Mouse (Mus musculus): ENCODE results near the gene Plppr1. TPM values are rescaled to one million over a fixed set of nuclear protein-coding genes. Genes with fewer than 3 reads are reported as not detected.

Gene Plppr1
- polyA plus RNA-seq, 1 experiment: not detected

- no peaks in the 10 kb centered on the region for H3K79me2 ChIP-seq (ENCODE audit: control insufficient read depth, insufficient read depth)
- H3K36me3 ChIP-seq (ENCODE audit: control insufficient read depth, insufficient read depth): no peaks in the 10 kb centered on the region
- H3K4me3 ChIP-seq: no peak overlapping the region
- no peak overlapping the region for H3ac ChIP-seq (ENCODE audit: control insufficient read depth, insufficient read length)
- no peak overlapping the region for H3K4me2 ChIP-seq (ENCODE audit: low read depth)
- TF ChIP-seq MYOG (IDR thresholded peaks at IDR 0.05; ENCODE audit: control insufficient read depth in 1 of 3, insufficient read depth in 1 of 3, insufficient read length in 2 of 3, low read depth in 2 of 3) (no peak), E2F4 (IDR thresholded peaks at IDR 0.05; ENCODE audit: insufficient read depth) (no peak), MAX (IDR thresholded peaks at IDR 0.05; ENCODE audit: low read depth) (no peak), POLR2AphosphoS2 (IDR thresholded peaks at IDR 0.05; ENCODE audit: insufficient read length, low read depth) (no peak), SRF (IDR thresholded peaks at IDR 0.05; ENCODE audit: control insufficient read depth, insufficient read length, low read depth) (no peak), POLR2A (IDR thresholded peaks at IDR 0.05; ENCODE audit: insufficient read length, low read depth) (no peak), USF1 (IDR thresholded peaks at IDR 0.05; ENCODE audit: low read depth) (no peak), REST (IDR thresholded peaks at IDR 0.05; ENCODE audit: insufficient read depth, insufficient read length) (no peak), TCF12 (IDR thresholded peaks at IDR 0.05; ENCODE audit: insufficient read depth, poor library complexity, severe bottlenecking) (no peak), MYOD1 (IDR thresholded peaks at IDR 0.05; ENCODE audit: control insufficient read depth in 1 of 3, insufficient read length in 2 of 3, low read depth in 2 of 3) (no peak)
- H3K27me3 ChIP-seq (ENCODE audit: control insufficient read depth, insufficient read depth, insufficient read length): no peaks in the 10 kb centered on the region
These were observed 119.0 kb downstream of the Plppr1 start for GRCm38 (mm10) chr4:49178101-49178500.

GRCm38 (mm10) chr4:49178891-49179290 is 119.8 kb downstream of the Plppr1 start:
- TF ChIP-seq TCF3 (IDR thresholded peaks at IDR 0.05; ENCODE audit: insufficient read length, low read depth): no peak
- TF ChIP-seq E2F4 (IDR thresholded peaks at IDR 0.05; ENCODE audit: insufficient read depth): no peak
- TF ChIP-seq REST (IDR thresholded peaks at IDR 0.05; ENCODE audit: insufficient read depth, insufficient read length): no peak
- no peak for TF ChIP-seq CEBPB (IDR thresholded peaks at IDR 0.05; ENCODE audit: insufficient read depth, poor library complexity, severe bottlenecking)
- TF ChIP-seq POLR2AphosphoS2 (IDR thresholded peaks at IDR 0.05; ENCODE audit: insufficient read length, low read depth): no peak
- TF ChIP-seq MYOG (IDR thresholded peaks at IDR 0.05; ENCODE audit: control insufficient read depth in 1 of 3, insufficient read depth in 1 of 3, insufficient read length in 2 of 3, low read depth in 2 of 3): no peak
- no peak for TF ChIP-seq MAX (IDR thresholded peaks at IDR 0.05; ENCODE audit: low read depth)
- no peak for TF ChIP-seq POLR2A (IDR thresholded peaks at IDR 0.05; ENCODE audit: insufficient read length, low read depth)
- no peak for TF ChIP-seq MYOD1 (IDR thresholded peaks at IDR 0.05; ENCODE audit: control insufficient read depth in 1 of 3, insufficient read length in 2 of 3, low read depth in 2 of 3)
- TF ChIP-seq USF1 (IDR thresholded peaks at IDR 0.05; ENCODE audit: low read depth): no peak
- TF ChIP-seq SRF (IDR thresholded peaks at IDR 0.05; ENCODE audit: control insufficient read depth, insufficient read length, low read depth): no peak
- no peak for TF ChIP-seq TCF12 (IDR thresholded peaks at IDR 0.05; ENCODE audit: insufficient read depth, poor library complexity, severe bottlenecking)
- H3ac ChIP-seq (ENCODE audit: control insufficient read depth, insufficient read length): no peak overlapping the region
- no peak overlapping the region for H3K4me2 ChIP-seq (ENCODE audit: low read depth)
- no peaks in the 10 kb centered on the region for H3K36me3 ChIP-seq (ENCODE audit: control insufficient read depth, insufficient read depth)
- H3K79me2 ChIP-seq (ENCODE audit: control insufficient read depth, insufficient read depth): no peaks in the 10 kb centered on the region
- H3K27me3 ChIP-seq (ENCODE audit: control insufficient read depth, insufficient read depth, insufficient read length): no peaks in the 10 kb centered on the region
- H3K4me3 ChIP-seq: no peak overlapping the region

DNA sequence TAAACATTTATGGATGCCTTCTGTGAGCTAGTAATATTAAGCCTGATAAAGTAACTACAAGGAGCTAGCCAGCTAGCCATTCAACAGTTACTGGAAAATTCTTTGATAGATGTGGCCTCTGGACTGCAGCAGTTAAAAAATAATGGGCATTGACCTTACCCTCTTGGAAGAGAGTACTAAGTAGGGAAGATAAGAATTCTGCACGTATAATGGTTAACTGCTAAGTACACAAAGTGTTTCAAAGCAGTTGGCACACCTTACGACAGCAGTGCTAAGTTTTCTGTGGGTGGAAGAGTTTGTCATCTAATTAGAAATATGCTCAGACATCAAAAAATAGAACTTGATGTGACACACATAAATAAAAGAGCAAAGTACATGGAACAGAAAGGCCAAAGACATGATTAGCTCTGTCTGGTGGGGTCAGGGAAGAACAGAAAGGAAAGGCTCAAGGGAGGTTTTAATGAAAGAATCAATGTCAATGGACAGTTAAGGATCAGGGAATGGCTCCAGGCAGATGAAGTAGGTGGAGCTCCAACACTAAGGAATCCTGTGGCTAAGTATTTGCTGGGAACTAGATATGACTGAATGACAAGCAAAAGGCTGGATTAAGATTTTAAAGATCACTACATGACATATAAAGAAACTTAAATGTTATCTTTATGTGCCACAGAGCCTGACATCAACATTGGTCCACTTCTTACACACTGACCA is 120.6 kb downstream of the Plppr1 start:
- Histone ChIP-seq H3ac (ENCODE audit: control insufficient read depth, insufficient read length) (no peak overlapping the region), H3K79me2 (ENCODE audit: control insufficient read depth, insufficient read depth) (no peaks in the 10 kb centered on the region), H3K27me3 (ENCODE audit: control insufficient read depth, insufficient read depth, insufficient read length) (no peaks in the 10 kb centered on the region), H3K4me3 (no peak overlapping the region), H3K36me3 (ENCODE audit: control insufficient read depth, insufficient read depth) (no peaks in the 10 kb centered on the region), H3K4me2 (ENCODE audit: low read depth) (no peak overlapping the region)
- TF ChIP-seq REST (IDR thresholded peaks at IDR 0.05; ENCODE audit: insufficient read depth, insufficient read length) (no peak), TCF3 (IDR thresholded peaks at IDR 0.05; ENCODE audit: insufficient read length, low read depth) (no peak), POLR2AphosphoS2 (IDR thresholded peaks at IDR 0.05; ENCODE audit: insufficient read length, low read depth) (no peak)

- no peaks in the 10 kb centered on the region for H3K27me3 ChIP-seq (ENCODE audit: control insufficient read depth, insufficient read depth, insufficient read length)
- H3K4me2 ChIP-seq (ENCODE audit: low read depth): no peak overlapping the region
- H3K4me3 ChIP-seq: no peak overlapping the region
- no peaks in the 10 kb centered on the region for H3K36me3 ChIP-seq (ENCODE audit: control insufficient read depth, insufficient read depth)
- TF ChIP-seq TCF12 (IDR thresholded peaks at IDR 0.05; ENCODE audit: insufficient read depth, poor library complexity, severe bottlenecking): no peak
- H3K79me2 ChIP-seq (ENCODE audit: control insufficient read depth, insufficient read depth): no peaks in the 10 kb centered on the region
- H3ac ChIP-seq (ENCODE audit: control insufficient read depth, insufficient read length): no peak overlapping the region
These were observed 131.0 kb downstream of the Plppr1 start for GRCm38 (mm10) chr4:49189991-49190526.

- Histone ChIP-seq H3K79me2 (ENCODE audit: control insufficient read depth, insufficient read depth) (no peaks in the 10 kb centered on the region), H3K4me3 (no peak overlapping the region), H3K36me3 (ENCODE audit: control insufficient read depth, insufficient read depth) (no peaks in the 10 kb centered on the region), H3K4me2 (ENCODE audit: low read depth) (no peak overlapping the region), H3ac (ENCODE audit: control insufficient read depth, insufficient read length) (no peak overlapping the region), H3K27me3 (ENCODE audit: control insufficient read depth, insufficient read depth, insufficient read length) (no peaks in the 10 kb centered on the region)
- TF ChIP-seq SRF (IDR thresholded peaks at IDR 0.05; ENCODE audit: control insufficient read depth, insufficient read length, low read depth) (no peak), POLR2AphosphoS2 (IDR thresholded peaks at IDR 0.05; ENCODE audit: insufficient read length, low read depth) (no peak), USF1 (IDR thresholded peaks at IDR 0.05; ENCODE audit: low read depth) (no peak), TCF3 (IDR thresholded peaks at IDR 0.05; ENCODE audit: insufficient read length, low read depth) (no peak), POLR2A (IDR thresholded peaks at IDR 0.05; ENCODE audit: insufficient read length, low read depth) (no peak), MYOD1 (IDR thresholded peaks at IDR 0.05; ENCODE audit: control insufficient read depth in 1 of 3, insufficient read length in 2 of 3, low read depth in 2 of 3) (no peak), MYOG (IDR thresholded peaks at IDR 0.05; ENCODE audit: control insufficient read depth in 1 of 3, insufficient read depth in 1 of 3, insufficient read length in 2 of 3, low read depth in 2 of 3) (no peak), TCF12 (IDR thresholded peaks at IDR 0.05; ENCODE audit: insufficient read depth, poor library complexity, severe bottlenecking) (no peak), CEBPB (IDR thresholded peaks at IDR 0.05; ENCODE audit: insufficient read depth, poor library complexity, severe bottlenecking) (no peak), REST (IDR thresholded peaks at IDR 0.05; ENCODE audit: insufficient read depth, insufficient read length) (no peak), MAX (IDR thresholded peaks at IDR 0.05; ENCODE audit: low read depth) (no peak), E2F4 (IDR thresholded peaks at IDR 0.05; ENCODE audit: insufficient read depth) (no peak)
These were observed 138.2 kb downstream of the Plppr1 start for GRCm38 (mm10) chr4:49197125-49197747.
